Mouse (Mus musculus) megakaryocyte, embryonic 14.5 days (primary cell): ENCODE measurements around the gene Tnk1.

Source experiments
- FLI1 ChIP-seq: IDR thresholded peaks from 2 replicates; pipeline ENCODE4 v1.6.1; 2012; ENCODE audit warnings: low read length, inconsistent platforms, mixed read lengths
- GATA1 ChIP-seq: IDR thresholded peaks from 3 replicates; pipeline ENCODE4 v1.6.1; 2012; ENCODE audit warnings: mixed read lengths, low read length, inconsistent platforms, borderline replicate concordance

DNA sequence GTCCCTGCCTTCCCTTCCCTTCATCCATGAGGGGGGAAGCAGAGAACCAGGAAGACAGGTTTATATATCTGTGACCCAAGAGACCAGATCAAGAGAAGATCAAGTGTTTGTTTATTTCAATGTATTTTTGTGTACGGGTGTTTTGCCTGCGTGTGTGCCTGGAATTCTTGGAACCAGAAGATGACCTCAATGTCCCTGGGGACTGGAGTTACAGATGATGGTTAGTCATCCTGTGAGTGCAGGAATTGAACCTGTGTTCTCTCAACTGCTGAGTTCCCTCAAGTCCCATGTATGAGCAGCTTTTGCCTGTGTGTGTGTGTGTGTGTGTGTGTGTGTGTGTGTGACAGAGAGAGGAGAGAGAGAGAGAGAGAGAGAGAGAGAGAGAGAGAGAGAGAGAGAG lies 50.9 kb downstream of the Tnk1 start:
- TF ChIP-seq GATA1 (no peak), FLI1 (no peak)
